Mouse (Mus musculus): ENCODE measurements around the gene Btc. TPM values are rescaled to one million over a fixed set of nuclear protein-coding genes. Genes with fewer than 3 reads are reported as not detected.
A peak's percentile ranks its signal among the peaks of the same experiment; 100 is the strongest.

Gene Btc
- polyA plus RNA-seq, 1 experiment from 2014 or later: not detected

- 86% methylated on average over 10 of the region's 10 CpGs for WGBS
- H3K27me3 ChIP-seq: no peaks in the 10 kb centered on the region
- H3K9me3 ChIP-seq: no peaks in the 10 kb centered on the region
- no peak overlapping the region for H3K27ac ChIP-seq
- H3K4me1 ChIP-seq (replicated peaks): no peaks in the 10 kb centered on the region
- H3K9ac ChIP-seq (replicated peaks): no peak overlapping the region
- H3K36me3 ChIP-seq: no peaks in the 10 kb centered on the region
- no peak overlapping the region for H3K4me2 ChIP-seq (replicated peaks)
- ATAC-seq: no peak
- H3K4me3 ChIP-seq (replicated peaks): no peak overlapping the region
Observed at GRCm38 (mm10) chr5:91366925-91367324, 35.9 kb downstream of the Btc start.

- Histone ChIP-seq H3K4me3 (replicated peaks) (no peak overlapping the region), H3K27me3 (no peaks in the 10 kb centered on the region), H3K4me1 (replicated peaks) (no peaks in the 10 kb centered on the region), H3K4me2 (replicated peaks) (no peak overlapping the region), H3K36me3 (no peaks in the 10 kb centered on the region), H3K27ac (no peak overlapping the region), H3K9ac (replicated peaks) (no peak overlapping the region), H3K9me3 (no peaks in the 10 kb centered on the region)
- ATAC-seq: peak; percentile 48; the same call in 1 of the 2 replicates
- WGBS: 88% methylated on average over 6 of the region's 6 CpGs
Observed at GRCm38 (mm10) chr5:91363274-91363991, 39.4 kb downstream of the Btc start.

DNA sequence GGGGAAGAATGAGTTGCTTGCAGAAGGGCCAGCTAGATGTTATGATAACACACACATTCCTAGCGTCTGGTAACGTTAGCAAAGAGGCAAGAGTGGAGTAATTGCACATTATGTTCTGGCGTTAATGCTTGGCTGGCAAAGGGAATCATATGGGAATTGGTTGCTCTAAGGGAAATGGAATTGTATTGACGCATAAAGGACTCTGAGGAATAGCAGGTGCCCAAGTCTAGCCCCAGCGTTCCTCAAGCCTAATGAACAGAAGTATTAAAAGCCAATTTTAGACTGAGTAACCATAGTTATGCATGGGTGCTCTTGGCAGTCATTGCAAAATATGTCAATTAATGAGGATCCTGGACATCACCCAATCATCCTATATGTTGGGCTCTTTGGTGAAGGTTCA lies 50.1 kb downstream of the Btc start:
- Histone ChIP-seq H3K9ac (replicated peaks) (no peak overlapping the region), H3K4me2 (replicated peaks) (no peak overlapping the region), H3K27ac (no peak overlapping the region), H3K9me3 (no peaks in the 10 kb centered on the region), H3K4me1 (replicated peaks) (no peaks in the 10 kb centered on the region), H3K4me3 (replicated peaks) (no peak overlapping the region), H3K27me3 (no peaks in the 10 kb centered on the region), H3K36me3 (no peaks in the 10 kb centered on the region)
- no peak for ATAC-seq
- WGBS: 87% methylated on average over 5 of the region's 5 CpGs

DNA sequence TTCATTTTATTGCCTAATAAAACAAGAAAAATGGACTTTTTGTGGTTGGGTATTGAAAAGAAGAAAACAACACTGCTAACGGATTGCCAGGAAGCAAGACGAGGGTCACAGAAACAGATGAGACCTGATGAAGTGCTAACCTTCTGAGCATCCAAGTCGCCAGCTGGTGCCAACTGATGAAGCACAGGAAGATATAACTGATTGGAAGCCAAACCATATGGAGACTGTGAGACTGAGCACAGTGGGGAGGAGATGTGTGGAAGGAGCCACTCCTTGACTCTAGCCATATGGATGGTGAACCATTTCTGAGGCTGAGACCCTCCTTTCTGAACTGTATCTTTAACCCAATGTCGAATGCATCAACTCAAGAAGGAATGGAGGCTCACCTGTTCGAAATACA lies 57.1 kb downstream of the Btc start:
- Histone ChIP-seq H3K4me3 (replicated peaks) (no peak overlapping the region), H3K36me3 (no peaks in the 10 kb centered on the region), H3K27me3 (no peaks in the 10 kb centered on the region), H3K4me2 (replicated peaks) (no peak overlapping the region), H3K27ac (no peak overlapping the region), H3K9ac (replicated peaks) (no peak overlapping the region), H3K4me1 (replicated peaks) (no peaks in the 10 kb centered on the region), H3K9me3 (no peaks in the 10 kb centered on the region)
- WGBS: 88% methylated on average over 5 of the region's 5 CpGs
- no peak for ATAC-seq

- Histone ChIP-seq H3K4me3 (replicated peaks) (no peak overlapping the region), H3K27me3 (no peaks in the 10 kb centered on the region), H3K27ac (no peak overlapping the region), H3K4me2 (replicated peaks) (no peak overlapping the region), H3K36me3 (no peaks in the 10 kb centered on the region), H3K9me3 (no peaks in the 10 kb centered on the region), H3K4me1 (replicated peaks) (no peaks in the 10 kb centered on the region), H3K9ac (replicated peaks) (no peak overlapping the region)
- 84% methylated on average over 2 of the region's 2 CpGs for WGBS
- no peak for ATAC-seq
Observed at GRCm38 (mm10) chr5:91345064-91345463, 57.7 kb downstream of the Btc start.

GRCm38 (mm10) chr5:91341981-91342760 lies 60.6 kb downstream of the Btc start:
- H3K27me3 ChIP-seq: no peaks in the 10 kb centered on the region
- no peak overlapping the region for H3K9ac ChIP-seq (replicated peaks)
- no peak overlapping the region for H3K4me2 ChIP-seq (replicated peaks)
- no peaks in the 10 kb centered on the region for H3K9me3 ChIP-seq
- H3K4me1 ChIP-seq (replicated peaks): no peaks in the 10 kb centered on the region
- H3K27ac ChIP-seq: no peak overlapping the region
- no peak for ATAC-seq
- no peaks in the 10 kb centered on the region for H3K36me3 ChIP-seq
- 85% methylated on average over 5 of the region's 5 CpGs for WGBS
- H3K4me3 ChIP-seq (replicated peaks): no peak overlapping the region

- Histone ChIP-seq H3K27me3 (no peaks in the 10 kb centered on the region), H3K4me3 (replicated peaks) (no peak overlapping the region), H3K36me3 (no peaks in the 10 kb centered on the region), H3K27ac (no peak overlapping the region), H3K9me3 (no peaks in the 10 kb centered on the region), H3K4me2 (replicated peaks) (no peak overlapping the region), H3K4me1 (replicated peaks) (no peaks in the 10 kb centered on the region), H3K9ac (replicated peaks) (no peak overlapping the region)
- 90% methylated on average over 4 of the region's 4 CpGs for WGBS
- ATAC-seq: no peak
Observed at GRCm38 (mm10) chr5:91334227-91334626, 68.6 kb downstream of the Btc start.

GRCm38 (mm10) chr5:91332079-91332865 lies 70.5 kb downstream of the Btc start:
- no peaks in the 10 kb centered on the region for H3K4me1 ChIP-seq (replicated peaks)
- no peak overlapping the region for H3K27ac ChIP-seq
- H3K27me3 ChIP-seq: no peaks in the 10 kb centered on the region
- H3K4me3 ChIP-seq (replicated peaks): no peak overlapping the region
- 83% methylated on average over 4 of the region's 4 CpGs for WGBS
- no peaks in the 10 kb centered on the region for H3K9me3 ChIP-seq
- H3K9ac ChIP-seq (replicated peaks): no peak overlapping the region
- no peak for ATAC-seq
- no peaks in the 10 kb centered on the region for H3K36me3 ChIP-seq
- no peak overlapping the region for H3K4me2 ChIP-seq (replicated peaks)

GRCm38 (mm10) chr5:91321840-91322239 lies 81.0 kb downstream of the Btc start:
- no peak overlapping the region for H3K9ac ChIP-seq (replicated peaks)
- WGBS: 80% methylated on average over 1 of the region's 1 CpGs
- H3K9me3 ChIP-seq: no peaks in the 10 kb centered on the region
- ATAC-seq: no peak
- H3K27me3 ChIP-seq: no peaks in the 10 kb centered on the region
- H3K27ac ChIP-seq: no peak overlapping the region
- no peaks in the 10 kb centered on the region for H3K4me1 ChIP-seq (replicated peaks)
- H3K36me3 ChIP-seq: no peaks in the 10 kb centered on the region
- H3K4me2 ChIP-seq (replicated peaks): no peak overlapping the region
- no peak overlapping the region for H3K4me3 ChIP-seq (replicated peaks)

- Histone ChIP-seq H3K9ac (replicated peaks) (no peak overlapping the region), H3K27me3 (no peaks in the 10 kb centered on the region), H3K4me1 (replicated peaks) (no peaks in the 10 kb centered on the region), H3K4me3 (replicated peaks) (no peak overlapping the region), H3K9me3 (no peaks in the 10 kb centered on the region), H3K4me2 (replicated peaks) (no peak overlapping the region), H3K36me3 (no peaks in the 10 kb centered on the region), H3K27ac (no peak overlapping the region)
- ATAC-seq: no peak
- 90% methylated on average over 4 of the region's 4 CpGs for WGBS
Observed at GRCm38 (mm10) chr5:91320348-91320747, 82.4 kb downstream of the Btc start.

DNA sequence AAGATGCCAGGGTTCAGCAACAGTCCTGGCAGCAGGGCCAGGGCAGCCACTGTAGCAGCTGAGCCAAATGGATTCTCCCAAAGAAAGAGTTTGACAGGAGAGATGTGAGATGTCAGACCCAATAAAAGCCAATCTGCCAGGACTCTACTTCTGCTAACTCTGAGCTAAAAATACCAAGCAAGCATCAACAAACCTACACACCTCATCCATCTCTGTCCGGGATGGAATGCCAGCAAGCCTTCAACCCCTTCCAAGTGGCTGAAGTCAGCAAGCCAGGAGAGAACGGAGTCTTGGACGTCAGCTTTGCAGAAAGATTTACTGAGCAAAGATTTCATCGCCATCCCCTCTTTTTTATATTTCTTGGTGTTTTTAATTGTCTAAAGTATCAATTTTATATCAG lies 88.8 kb downstream of the Btc start:
- WGBS: 87% methylated on average over 4 of the region's 4 CpGs
- H3K4me3 ChIP-seq (replicated peaks): no peak overlapping the region

GRCm38 (mm10) chr5:91311767-91312166 lies 91.0 kb downstream of the Btc start:
- Histone ChIP-seq H3K36me3 (no peaks in the 10 kb centered on the region), H3K27ac (no peak overlapping the region), H3K9ac (replicated peaks) (no peak overlapping the region), H3K9me3 (no peaks in the 10 kb centered on the region), H3K4me2 (replicated peaks) (no peak overlapping the region), H3K4me1 (replicated peaks) (no peaks in the 10 kb centered on the region), H3K27me3 (no peaks in the 10 kb centered on the region), H3K4me3 (replicated peaks) (no peak overlapping the region)
- WGBS: 56% methylated on average over 4 of the region's 4 CpGs
- no peak for ATAC-seq

More for the DNA sequence above, 88.8 kb downstream of the Btc start:
- ATAC-seq: no peak
- Histone ChIP-seq H3K4me2 (replicated peaks) (no peak overlapping the region), H3K36me3 (no peaks in the 10 kb centered on the region), H3K9ac (replicated peaks) (no peak overlapping the region), H3K9me3 (no peaks in the 10 kb centered on the region), H3K4me1 (replicated peaks) (no peaks in the 10 kb centered on the region), H3K27me3 (no peaks in the 10 kb centered on the region), H3K27ac (no peak overlapping the region)

All from midbrain, embryonic 13.5 days (tissue).